Mouse (Mus musculus): ENCODE measurements around the gene Bik. TPM values are rescaled to one million over a fixed set of nuclear protein-coding genes. Genes with fewer than 3 reads are reported as not detected.

The Bik gene
- polyA plus RNA-seq, 1 experiment from 2014 or later, result 16.1 TPM

DNA sequence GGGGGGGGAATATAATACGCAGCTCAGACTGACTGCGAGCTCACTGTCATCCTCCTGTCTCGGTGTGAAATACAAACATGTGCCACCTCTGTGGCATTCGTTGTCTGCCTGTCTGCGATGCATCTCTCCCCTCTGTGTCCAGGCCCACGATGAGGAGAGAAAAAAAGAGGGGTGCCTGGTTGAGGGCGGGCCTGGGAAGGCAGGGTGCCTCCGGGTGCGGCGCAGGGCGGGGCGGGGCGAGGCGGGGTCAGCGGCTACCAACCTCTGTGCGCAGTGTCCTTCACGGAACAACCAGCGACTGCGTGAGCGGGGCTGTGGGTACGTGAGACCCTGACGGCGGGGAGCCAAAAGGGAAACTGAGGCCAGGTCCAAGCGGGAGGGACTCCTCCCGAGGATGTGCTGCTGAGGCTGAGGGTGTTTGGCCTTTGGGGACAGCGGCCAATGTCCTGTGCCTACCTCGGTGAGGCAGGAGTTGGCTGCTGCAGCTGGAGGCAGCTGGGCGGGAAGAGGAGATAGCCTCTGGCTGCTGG is 36.7 kb downstream of the Bik start, which contains the start of the genes Tspo and Mcat:
Gene Tspo, plus strand, starts transcription at position 266 of the 530 bp plus-strand sequence.
Gene Mcat, minus strand, starts transcription at position 461 of the 530 bp plus-strand sequence.
- no peaks in the 10 kb centered on the region for H3K27me3 ChIP-seq (ENCODE audit: insufficient read depth, low read length)
- peak within 1 kb of the TSS; percentile 69 for H3K27ac ChIP-seq
- WGBS, result under 1% methylated on average over 28 of the region's 28 CpGs
- H3K36me3 ChIP-seq (ENCODE audit: insufficient read depth, low read length), result no peaks in the 10 kb centered on the region
- ATAC-seq (replicated peaks; ENCODE audit: low FRiP score, low read depth) (peak; percentile 52), DNase-seq (ENCODE audit: low spot score) (peak; percentile 22)
- H3K9me3 ChIP-seq (replicated peaks; ENCODE audit: low read length), result no peaks in the 10 kb centered on the region
- H3K9ac ChIP-seq (ENCODE audit: low read depth, low read length), result peak within 1 kb of the TSS; percentile 67
- no peaks in the 10 kb centered on the region for H3K4me1 ChIP-seq (replicated peaks; ENCODE audit: insufficient read depth, low read length)
- TF ChIP-seq CTCF (IDR thresholded peaks at IDR 0.05; ENCODE audit: low read depth), result no peak
- H3K4me3 ChIP-seq (replicated peaks; ENCODE audit: low read depth, low read length), result peak within 1 kb of the TSS; percentile 43
- peak within 1 kb of the TSS; percentile 98 for H3K4me2 ChIP-seq (ENCODE audit: low read length)

DNA sequence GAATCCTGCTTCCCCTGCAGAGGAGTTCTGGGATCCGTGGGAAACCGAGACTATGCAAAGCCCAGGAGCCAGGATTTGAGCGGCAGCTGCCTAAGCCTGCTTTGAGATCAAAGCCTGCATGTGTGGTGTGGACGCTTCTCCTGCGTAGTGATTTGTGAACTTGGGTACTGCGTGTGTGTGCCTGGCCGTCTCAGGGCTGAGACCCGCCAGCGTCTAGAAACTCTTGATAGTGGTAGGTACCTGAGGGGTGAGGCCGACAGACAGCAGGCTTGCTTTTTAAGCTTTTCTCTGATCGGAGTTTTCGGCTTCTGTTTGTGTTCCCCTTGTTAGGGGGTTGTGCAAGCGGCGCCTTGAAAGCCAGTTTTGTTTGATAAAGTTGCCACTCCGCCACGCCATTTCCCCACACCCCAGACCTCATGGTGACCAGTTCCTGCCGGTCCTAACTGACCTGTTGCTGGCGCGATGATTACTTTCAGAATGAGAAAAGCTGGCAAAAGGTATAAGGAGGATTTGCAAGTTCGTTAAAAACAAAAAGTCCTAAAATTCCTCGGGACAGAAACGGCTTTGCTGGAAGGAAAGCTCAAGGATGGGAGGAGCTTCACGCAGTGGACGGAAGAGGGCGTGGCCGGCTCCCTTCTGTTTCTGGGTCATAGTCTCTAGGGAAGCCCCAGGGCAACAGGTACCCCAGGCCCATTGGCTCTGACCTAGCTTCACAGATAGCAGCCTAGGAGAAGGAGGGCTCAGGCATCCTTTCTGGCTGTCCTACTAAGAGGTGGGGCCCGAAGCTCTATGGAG is 37.4 kb downstream of the Bik start:
- DNase-seq (ENCODE audit: low spot score) (peak; percentile 57), ATAC-seq (replicated peaks; ENCODE audit: low FRiP score, low read depth) (peak; percentile 55)
- Histone ChIP-seq H3K27ac (peak overlapping the region; percentile 69), H3K4me3 (replicated peaks; ENCODE audit: low read depth, low read length) (peak overlapping the region; percentile 43), H3K4me2 (ENCODE audit: low read length) (peak overlapping the region; percentile 98), H3K4me1 (replicated peaks; ENCODE audit: insufficient read depth, low read length) (no peaks in the 10 kb centered on the region), H3K9ac (ENCODE audit: low read depth, low read length) (peak overlapping the region; percentile 67), H3K9me3 (replicated peaks; ENCODE audit: low read length) (no peaks in the 10 kb centered on the region), H3K27me3 (ENCODE audit: insufficient read depth, low read length) (no peaks in the 10 kb centered on the region), H3K36me3 (ENCODE audit: insufficient read depth, low read length) (no peaks in the 10 kb centered on the region)
- WGBS, result 3% methylated on average over 27 of the region's 27 CpGs
- no peak for TF ChIP-seq CTCF (IDR thresholded peaks at IDR 0.05; ENCODE audit: low read depth)

DNA sequence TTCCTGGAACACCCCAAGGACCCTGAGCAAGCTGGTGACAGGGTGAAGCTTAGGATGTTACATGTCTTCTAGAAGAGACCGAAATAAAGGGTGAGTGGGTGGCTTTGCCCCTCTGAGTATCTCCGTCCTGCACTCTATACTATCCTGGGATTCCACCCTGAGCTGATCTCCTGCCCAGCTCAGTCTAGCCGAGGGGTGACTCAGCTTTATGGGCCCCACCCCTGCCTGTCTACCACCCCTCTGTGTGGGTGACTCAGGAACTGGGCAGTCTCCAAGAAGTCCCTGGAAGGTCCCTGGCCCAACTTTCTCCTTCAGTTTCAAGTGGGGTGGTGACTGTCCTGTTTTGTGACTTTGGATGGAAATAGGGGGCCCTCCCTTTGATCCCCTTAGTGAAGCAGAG is 38.8 kb downstream of the Bik start:
- ATAC-seq (replicated peaks; ENCODE audit: low FRiP score, low read depth), result no peak
- Histone ChIP-seq H3K4me3 (replicated peaks; ENCODE audit: low read depth, low read length) (no peak overlapping the region), H3K9ac (ENCODE audit: low read depth, low read length) (no peak overlapping the region), H3K4me2 (ENCODE audit: low read length) (no peak overlapping the region), H3K9me3 (replicated peaks; ENCODE audit: low read length) (no peaks in the 10 kb centered on the region), H3K36me3 (ENCODE audit: insufficient read depth, low read length) (no peaks in the 10 kb centered on the region), H3K4me1 (replicated peaks; ENCODE audit: insufficient read depth, low read length) (no peaks in the 10 kb centered on the region), H3K27me3 (ENCODE audit: insufficient read depth, low read length) (no peaks in the 10 kb centered on the region), H3K27ac (no peak overlapping the region)
- TF ChIP-seq CTCF (IDR thresholded peaks at IDR 0.05; ENCODE audit: low read depth), result no peak
- no peak for DNase-seq (ENCODE audit: low spot score)
- 77% methylated on average over 3 of the region's 3 CpGs for WGBS

DNA sequence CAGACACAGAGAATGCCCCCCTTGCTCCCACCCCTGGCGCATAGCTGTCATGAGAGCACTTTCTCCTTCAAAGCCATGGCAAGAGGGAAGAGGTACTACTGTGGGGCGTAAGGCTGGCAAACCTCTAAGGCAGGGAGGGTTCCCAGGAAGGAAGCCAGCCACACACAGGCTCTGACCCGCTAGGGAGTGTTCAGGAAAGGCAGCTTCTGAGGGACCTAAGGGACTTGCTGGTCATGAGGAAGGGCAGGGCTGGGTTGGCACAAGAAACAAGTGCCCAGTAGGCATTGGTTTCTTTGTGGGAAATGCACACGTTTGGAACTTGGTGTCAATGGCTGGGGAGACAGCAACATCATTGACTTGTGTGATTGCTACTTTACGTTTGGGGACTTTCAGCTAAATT is 39.3 kb downstream of the Bik start:
- no peak for TF ChIP-seq CTCF (IDR thresholded peaks at IDR 0.05; ENCODE audit: low read depth)
- no peak overlapping the region for H3K4me2 ChIP-seq (ENCODE audit: low read length)
- H3K27ac ChIP-seq, result no peak overlapping the region
- H3K36me3 ChIP-seq (ENCODE audit: insufficient read depth, low read length), result no peaks in the 10 kb centered on the region
- no peak overlapping the region for H3K4me3 ChIP-seq (replicated peaks; ENCODE audit: low read depth, low read length)
- no peaks in the 10 kb centered on the region for H3K27me3 ChIP-seq (ENCODE audit: insufficient read depth, low read length)
- H3K9me3 ChIP-seq (replicated peaks; ENCODE audit: low read length), result no peaks in the 10 kb centered on the region
- no peak for ATAC-seq (replicated peaks; ENCODE audit: low FRiP score, low read depth)
- H3K4me1 ChIP-seq (replicated peaks; ENCODE audit: insufficient read depth, low read length), result no peaks in the 10 kb centered on the region
- no peak overlapping the region for H3K9ac ChIP-seq (ENCODE audit: low read depth, low read length)
- no peak for DNase-seq (ENCODE audit: low spot score)
- WGBS, result 73% methylated on average over 5 of the region's 5 CpGs

DNA sequence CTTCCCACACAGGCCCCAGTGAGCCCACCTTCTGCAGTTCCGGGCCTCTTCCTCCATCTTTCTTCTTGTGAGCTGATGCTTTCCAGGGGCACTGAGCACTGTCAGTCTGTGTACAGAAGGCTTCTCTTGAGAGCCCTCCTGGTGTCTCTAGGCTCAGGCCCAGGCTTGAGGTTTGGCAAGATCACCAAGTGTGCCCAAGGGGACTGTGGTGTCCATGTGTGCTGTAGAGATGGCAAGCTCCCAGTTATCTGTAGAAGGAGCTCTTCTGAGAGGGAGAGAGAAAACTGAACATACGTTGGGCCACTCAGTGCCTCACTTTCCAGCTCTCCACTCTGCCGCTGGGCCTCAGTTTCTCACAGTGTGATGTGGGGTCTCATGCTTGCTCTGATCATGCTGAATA is 41.1 kb downstream of the Bik start:
- Histone ChIP-seq H3K4me2 (ENCODE audit: low read length) (no peak overlapping the region), H3K9me3 (replicated peaks; ENCODE audit: low read length) (no peaks in the 10 kb centered on the region), H3K27me3 (ENCODE audit: insufficient read depth, low read length) (no peaks in the 10 kb centered on the region), H3K4me1 (replicated peaks; ENCODE audit: insufficient read depth, low read length) (no peaks in the 10 kb centered on the region), H3K36me3 (ENCODE audit: insufficient read depth, low read length) (no peaks in the 10 kb centered on the region), H3K4me3 (replicated peaks; ENCODE audit: low read depth, low read length) (no peak overlapping the region), H3K27ac (no peak overlapping the region), H3K9ac (ENCODE audit: low read depth, low read length) (no peak overlapping the region)
- WGBS, result 90% methylated on average over 3 of the region's 3 CpGs
- no peak for ATAC-seq (replicated peaks; ENCODE audit: low FRiP score, low read depth)
- no peak for DNase-seq (ENCODE audit: low spot score)
- TF ChIP-seq CTCF (IDR thresholded peaks at IDR 0.05; ENCODE audit: low read depth), result no peak

DNA sequence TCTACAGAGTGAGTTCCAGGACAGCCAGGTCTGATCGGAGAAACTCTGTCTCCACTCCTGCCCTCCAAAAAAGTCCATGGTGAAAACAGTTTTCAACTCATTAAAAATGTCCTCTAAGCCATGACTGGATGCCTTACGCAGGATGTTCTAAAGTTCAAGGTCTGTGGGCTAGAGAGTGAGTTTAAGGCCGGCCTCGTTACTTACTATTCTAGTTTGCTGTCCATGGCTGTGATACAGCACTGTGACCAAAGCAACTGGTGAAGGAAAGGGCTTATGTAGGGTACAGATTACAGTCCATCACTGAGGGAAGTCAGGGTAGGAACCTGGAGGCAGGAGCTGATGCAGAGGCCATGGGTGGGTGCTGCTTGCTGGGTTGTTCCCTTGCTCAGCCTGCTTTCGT is 41.9 kb downstream of the Bik start:
- H3K27ac ChIP-seq, result no peak overlapping the region
- no peak for DNase-seq (ENCODE audit: low spot score)
- no peaks in the 10 kb centered on the region for H3K4me1 ChIP-seq (replicated peaks; ENCODE audit: insufficient read depth, low read length)
- ATAC-seq (replicated peaks; ENCODE audit: low FRiP score, low read depth), result no peak
- no peak overlapping the region for H3K9ac ChIP-seq (ENCODE audit: low read depth, low read length)
- no peak overlapping the region for H3K4me2 ChIP-seq (ENCODE audit: low read length)
- H3K27me3 ChIP-seq (ENCODE audit: insufficient read depth, low read length), result no peaks in the 10 kb centered on the region
- TF ChIP-seq CTCF (IDR thresholded peaks at IDR 0.05; ENCODE audit: low read depth), result no peak
- H3K4me3 ChIP-seq (replicated peaks; ENCODE audit: low read depth, low read length), result no peak overlapping the region
- no peaks in the 10 kb centered on the region for H3K9me3 ChIP-seq (replicated peaks; ENCODE audit: low read length)
- 96% methylated on average over 5 of the region's 5 CpGs for WGBS
- H3K36me3 ChIP-seq (ENCODE audit: insufficient read depth, low read length), result no peaks in the 10 kb centered on the region

All from kidney, postnatal 0 days (tissue).